Mouse (Mus musculus) lung, postnatal 0 days (tissue): ENCODE data around the gene Tmed8.
"Not testable (repeated sequence)": the region's sequence is repeated elsewhere in the genome, so short reads cannot be mapped to it uniquely, and the experiment has no call there.

Experiments used
- CTCF ChIP-seq: IDR thresholded peaks from 2 replicates; pipeline ENCODE4 v1.5.1; 2016; ENCODE audit warnings: antibody characterized with exemption, mild to moderate bottlenecking
- EP300 ChIP-seq: IDR thresholded peaks from 2 replicates; pipeline ENCODE4 v1.6.1; 2016; ENCODE audit warnings: antibody characterized with exemption, mild to moderate bottlenecking, control low read depth

GRCm38 (mm10) chr12:87154448-87154847, 45.8 kb downstream of the Tmed8 start:
- TF ChIP-seq CTCF, result not testable (repeated sequence)
- TF ChIP-seq EP300, result 0 out of 2 replicates have a peak, but pooled peaks have one; percentile 20
